Mouse (Mus musculus) frontal cortex, postnatal 25 days (tissue): ENCODE measurements around the gene Cfap20.

Experiments
- DNase-seq, 2 experiments: peaks; one replicate each; pipeline ENCODE4 v3.0.0; 2022; ENCODE audit warnings: low spot score in 2 of 2

Cfap20 gene

DNA sequence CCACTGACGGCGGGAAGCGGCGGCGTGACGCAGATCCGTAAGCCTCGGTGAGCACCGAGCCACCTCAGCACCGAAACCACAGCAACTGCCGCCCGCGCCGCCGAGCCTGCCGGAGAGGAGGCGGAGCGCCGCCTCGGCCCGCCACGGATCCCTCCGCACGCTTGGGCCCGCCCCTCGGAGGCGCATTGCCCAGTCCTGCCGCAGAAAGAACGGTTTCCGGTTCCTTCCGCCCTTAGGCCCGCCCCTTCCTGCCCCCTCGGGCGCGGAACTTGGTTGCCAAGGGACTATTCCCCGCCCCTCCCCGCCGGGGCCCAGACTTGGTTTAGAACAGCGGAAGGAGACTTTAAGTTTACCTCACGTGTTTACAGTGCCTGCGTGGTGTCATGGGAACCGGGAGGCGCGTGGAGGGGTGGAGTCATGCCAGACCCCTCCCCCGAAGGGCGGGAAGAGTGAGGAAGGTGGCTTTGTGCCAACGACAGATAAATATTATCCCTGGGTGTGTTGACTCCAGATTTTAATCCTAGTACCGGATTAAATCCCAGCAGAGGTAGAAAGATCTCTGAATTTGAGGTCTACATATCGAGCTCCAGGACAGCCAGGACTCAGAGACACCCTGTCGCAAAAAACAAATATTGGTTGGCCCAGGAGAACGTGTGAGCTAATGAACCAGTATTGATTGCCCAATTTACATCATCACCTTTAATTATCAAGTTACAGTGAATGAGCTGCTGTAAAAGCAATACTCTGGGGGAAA lies at the start of gene Cfap20:
Gene Cfap20 (minus strand): TSS at position 184 of the 754 bp plus-strand sequence.
- DNase-seq, result peak; percentile 97 to 99

DNA sequence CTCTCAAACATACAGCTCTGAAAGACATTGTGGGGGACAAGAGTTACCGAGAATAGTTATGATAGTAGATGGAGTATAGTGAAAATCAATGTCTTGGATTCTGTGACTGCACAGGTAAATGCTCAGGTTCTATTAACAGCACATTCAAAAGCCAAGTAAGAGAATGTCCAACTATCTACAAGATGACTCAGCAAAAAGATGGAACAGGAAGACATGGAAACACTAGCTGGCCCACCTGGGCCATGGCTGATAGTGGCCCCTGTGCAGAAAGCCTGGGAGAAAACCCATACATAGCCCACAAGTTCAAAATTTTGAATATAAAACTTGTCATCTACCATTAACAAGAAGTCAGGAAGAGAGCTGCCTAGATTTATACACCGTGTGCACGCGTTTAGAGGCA lies 35.3 kb upstream of the Cfap20 start:
- no peak for DNase-seq

DNA sequence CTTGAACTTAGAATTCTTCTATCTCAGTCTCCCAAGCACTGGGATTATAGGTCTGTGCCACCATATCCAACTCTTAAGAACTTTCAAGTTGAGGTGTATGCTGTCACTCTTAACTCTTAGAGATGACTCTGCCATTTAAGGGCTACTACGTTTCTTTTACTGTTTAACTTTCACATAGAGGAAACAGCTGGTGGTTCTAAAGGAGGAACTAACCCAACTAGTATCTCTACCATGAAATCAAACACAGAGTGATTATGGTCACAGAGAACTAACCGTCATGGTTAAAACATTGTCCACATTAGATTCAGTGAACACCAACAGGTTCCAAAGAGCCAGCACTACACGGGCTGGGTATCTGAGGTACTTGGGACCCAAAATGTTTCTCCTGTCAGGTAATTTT lies 34.3 kb upstream of the Cfap20 start:
- no peak for DNase-seq

DNA sequence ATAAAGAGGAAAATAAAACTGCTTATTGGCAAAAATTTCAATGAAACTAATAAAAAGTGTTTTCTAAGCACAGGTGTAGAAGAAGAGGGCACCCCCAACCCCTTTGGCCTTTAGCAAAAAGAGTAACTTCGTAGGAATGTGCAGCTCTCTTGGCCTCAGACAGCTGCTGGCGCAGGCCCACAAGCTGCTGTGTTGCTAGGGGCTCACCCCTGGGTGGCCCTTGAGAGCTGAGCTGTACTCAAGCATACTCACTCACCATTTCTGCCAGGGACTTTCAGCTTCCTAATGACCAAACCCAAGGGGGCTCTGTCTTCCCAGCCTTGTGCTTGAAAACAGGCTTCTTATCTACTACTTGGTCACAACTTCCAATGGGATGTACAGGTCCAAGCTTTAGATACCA lies 31.9 kb upstream of the Cfap20 start:
- no peak for DNase-seq

DNA sequence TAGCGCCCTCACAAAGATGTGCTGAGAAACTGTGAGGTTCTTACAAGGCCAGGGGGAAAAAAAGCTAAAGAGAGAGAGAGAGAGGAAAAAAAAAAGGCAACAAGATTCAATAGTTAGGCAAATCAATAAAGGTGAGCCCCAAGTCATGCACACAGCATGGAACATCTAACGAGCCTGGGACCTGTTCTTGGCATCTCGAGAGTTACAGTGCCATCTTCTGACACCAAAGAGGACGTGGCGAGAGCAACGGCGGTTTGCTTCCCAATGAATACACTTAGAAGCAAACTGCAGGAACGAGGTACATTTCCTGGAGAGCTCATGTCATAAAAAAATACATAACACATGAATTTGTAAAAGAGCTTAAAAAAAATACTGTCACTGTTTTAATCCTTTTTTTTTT lies 17.8 kb upstream of the Cfap20 start:
- no peak for DNase-seq

DNA sequence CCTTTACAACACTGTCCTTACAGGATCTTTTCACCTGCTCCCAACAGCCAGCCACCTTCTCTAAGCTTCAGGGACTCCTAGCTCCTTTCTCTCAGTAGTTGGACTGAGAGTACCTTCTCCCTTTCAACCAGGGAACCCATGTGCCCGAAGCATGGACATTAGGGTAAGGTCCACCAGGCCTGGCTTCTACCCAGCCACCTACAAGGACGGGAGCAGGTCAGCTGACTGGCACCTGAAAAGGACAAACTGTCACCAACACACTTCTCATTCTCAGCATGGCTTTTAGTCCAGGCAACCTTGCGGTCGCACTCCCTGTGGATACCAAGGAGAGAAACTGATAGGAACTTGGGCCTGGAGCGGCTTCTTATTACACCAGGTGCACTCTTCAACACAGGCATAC lies 15.6 kb upstream of the Cfap20 start:
- no peak for DNase-seq

DNA sequence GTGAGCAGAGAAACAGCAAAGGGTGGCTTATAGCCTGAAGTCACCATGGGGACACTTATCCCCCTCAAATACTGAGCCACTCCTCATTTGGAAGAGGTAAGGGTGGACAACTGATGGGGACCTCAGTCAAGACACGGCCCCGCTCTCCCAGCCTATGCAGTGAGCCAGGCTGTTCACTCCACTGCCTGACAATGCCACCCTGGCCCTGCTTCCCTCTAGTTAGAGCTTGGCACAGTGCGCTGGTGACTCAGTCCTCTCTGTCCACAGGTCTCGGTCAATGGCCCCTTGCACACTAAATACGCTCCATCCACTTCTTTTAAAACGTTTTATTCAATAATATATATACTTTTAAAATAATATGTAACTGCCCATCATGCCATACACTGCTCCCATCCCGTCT lies 13.0 kb upstream of the Cfap20 start:
- no peak for DNase-seq

DNA sequence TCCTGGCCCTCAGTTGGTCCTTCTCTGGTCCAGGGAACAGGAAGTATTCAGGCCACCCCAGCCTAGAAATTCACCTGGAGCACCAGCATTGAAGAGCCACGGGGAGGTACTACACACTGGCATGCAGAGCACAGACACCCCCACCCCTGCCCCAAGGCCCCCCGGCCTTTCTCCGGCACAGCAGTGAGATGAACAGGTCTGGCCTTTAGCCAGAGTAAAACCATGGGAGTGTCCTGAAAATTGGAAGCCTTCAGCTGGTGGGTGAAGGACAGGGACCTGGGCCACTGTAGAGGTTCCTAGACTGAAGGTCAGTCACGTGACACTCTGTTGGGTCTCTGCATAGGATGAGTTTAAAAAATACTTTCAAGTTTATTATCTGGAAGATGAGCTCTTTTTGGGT lies 10.4 kb upstream of the Cfap20 start:
- no peak for DNase-seq

DNA sequence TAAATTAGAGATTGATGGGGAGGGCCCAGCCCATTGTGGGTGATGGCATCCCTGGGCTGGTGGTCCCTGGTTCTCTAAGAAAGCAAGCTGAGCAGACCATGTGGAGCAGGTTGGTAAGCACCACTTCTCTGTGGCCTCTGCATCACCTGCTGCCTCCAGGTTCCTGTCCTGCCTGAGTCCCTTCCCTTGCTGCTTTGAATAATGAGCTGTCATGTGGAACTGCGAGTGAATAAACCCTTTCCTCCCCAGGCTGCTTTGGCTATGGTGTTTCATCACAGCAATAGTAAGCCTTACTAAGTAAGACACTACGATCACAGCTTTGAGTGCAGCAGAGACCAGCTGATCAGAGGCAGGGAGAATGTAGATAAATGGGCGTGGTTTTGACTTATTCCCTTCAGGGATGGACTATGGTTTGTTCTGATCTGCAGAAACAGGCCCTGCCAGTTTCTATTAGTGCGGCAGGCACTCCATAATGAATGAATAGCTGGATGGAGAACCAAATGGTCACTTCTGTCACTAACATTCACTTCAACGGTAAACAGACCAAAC lies 6.9 kb upstream of the Cfap20 start:
- DNase-seq, result no peak

DNA sequence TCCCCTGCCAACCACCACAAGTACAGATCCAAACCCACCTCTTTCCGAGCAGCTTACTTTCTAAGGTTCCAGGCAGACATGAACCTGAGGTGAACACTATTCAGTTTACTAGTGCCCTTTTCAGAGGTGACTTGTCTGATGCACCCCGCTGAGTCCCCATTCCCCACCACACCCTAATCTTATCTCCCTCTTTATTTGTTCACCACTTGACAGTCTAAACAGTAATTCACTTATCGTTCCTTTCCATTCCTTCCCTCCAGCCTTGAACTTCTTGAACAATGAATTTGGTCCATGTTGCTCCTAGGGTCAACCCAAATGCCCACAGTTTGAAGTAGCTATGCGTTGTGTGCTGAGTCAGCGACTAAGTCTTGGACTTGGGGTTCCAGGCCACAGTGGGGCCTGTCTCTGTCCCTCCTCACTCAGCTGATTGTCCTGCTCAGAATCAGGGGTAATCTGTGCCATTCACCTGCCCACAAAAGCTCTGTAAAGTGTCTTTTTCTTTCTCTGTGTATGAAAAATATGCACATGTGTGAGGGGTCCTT lies 5.6 kb upstream of the Cfap20 start:
- DNase-seq, result no peak

DNA sequence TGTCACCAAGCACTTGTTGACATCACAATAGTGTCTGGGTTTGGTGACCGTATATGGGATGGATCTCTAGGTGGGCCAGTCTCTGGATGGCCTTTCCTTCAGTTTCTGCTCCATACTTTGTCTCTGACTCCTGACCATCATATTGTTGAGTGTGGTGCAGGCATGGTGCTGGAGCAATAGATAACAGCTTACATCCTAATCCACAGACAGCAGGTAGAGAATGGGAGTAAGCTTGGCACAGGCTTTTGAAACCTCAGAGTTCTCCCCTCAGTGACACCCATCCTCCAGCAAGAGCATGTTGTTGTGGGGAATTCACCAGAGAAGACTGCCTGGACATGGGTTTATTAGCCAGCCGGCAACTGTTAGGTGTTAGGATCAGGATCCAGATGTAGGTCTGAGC lies 4.8 kb upstream of the Cfap20 start:
- no peak for DNase-seq

DNA sequence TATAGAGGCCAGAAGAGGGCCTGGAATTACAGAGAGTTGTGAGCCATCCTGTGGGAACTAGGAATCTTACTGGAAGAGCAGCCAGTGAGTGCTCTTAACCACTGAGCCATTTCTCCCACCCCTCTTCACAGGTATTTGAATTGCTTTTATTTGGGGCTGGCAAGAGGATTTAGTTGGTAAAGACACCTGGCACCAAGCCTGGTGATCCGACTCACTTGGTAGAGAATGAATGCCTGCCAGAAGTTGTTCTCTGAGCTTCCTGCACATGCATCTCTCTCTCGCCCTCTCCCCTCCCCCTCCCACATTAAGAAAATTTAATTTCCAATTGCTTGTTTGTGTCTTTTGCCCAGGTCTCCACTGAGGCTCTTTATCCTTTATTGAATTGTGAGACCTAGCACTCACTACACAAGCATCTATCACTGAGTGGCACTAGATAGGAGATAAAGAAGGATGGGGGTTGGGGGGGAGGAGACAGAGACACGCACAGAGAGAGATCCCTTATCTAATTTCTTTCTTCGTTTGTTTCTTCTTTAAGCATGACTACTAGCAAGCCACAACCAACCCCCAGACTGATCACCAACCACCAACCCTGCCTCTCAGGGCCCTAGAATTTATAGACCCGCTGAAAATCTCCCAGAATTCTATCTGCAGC lies 2.8 kb upstream of the Cfap20 start:
- no peak for DNase-seq

DNA sequence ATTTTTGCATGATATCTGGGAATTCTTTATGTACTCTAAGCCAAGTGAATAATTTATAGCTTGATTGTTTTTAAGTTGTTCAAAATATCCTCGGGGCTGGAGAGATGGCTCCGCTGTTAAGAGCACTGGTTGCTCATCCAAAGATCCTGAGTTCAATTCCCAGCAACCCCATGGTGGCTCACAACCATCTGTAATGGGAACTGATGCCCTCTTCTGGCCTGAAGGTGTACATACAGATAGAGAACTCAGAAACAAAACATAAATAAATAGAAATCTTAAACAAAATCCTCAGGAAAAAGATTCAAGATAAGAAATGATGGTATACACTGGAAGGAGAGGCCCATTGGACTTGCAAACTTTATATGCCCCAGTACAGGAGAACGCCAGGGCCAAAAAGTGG lies 1.3 kb upstream of the Cfap20 start:
- no peak for DNase-seq

DNA sequence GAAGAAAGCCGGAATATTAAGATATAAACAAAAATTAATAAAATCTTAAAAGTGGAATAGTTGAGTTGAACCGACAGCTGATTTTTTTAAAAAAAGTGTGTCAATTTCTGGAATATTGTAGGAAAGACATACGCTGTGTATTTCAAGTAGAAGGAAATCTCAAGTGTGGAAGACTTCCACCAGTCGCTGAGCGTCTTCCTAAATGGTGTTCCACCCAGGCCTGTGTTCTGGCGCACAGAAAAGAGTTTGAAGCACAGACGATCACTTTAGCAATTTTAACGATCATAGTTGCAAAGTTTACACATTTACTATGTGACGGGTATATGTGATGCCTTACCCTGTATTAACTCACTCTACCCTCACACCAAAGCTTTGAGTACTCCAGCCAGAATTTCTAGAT lies 802 bp upstream of the Cfap20 start:
- DNase-seq, result no peak

DNA sequence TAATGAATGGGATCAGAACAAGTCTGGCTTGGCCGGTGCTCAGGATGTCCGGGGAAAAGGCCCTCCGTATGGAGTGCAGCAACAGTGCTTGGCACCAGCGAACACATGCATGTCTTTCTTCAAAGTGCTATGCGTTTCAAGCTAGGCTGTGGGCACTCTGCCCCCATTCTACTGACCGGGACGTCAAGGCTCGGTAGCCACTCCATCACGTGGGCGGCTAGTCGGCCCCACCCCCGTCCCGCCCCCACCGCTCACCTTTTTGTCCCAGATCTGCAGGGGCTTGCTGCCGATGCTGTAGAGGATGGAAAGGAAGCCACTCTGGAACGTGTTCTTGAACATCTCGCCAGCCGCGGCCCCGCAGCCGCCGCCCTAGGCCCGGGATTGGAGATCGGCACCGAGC lies 436 bp downstream of the Cfap20 start:
- DNase-seq, result peak in 1 of 2 experiments; percentile 21

DNA sequence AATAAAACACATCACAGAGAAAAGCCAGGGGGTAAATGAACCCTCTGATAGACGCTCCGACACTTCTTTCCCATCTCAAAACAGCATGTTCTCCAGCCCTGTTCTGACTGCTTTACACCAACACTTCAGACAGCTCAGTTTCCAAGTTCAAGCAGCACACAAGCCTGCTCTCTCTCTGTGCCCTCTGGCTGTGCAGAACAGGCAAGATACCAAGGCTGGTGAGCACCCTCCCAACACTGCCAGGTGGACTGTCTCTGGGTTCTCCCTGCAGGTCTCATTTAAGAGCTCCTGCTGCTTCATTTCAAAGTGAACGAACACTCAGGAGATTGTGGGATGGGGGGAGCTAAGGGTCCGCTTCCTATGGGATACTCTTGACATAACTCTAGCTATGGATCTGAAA lies 1.5 kb downstream of the Cfap20 start:
- DNase-seq, result no peak

DNA sequence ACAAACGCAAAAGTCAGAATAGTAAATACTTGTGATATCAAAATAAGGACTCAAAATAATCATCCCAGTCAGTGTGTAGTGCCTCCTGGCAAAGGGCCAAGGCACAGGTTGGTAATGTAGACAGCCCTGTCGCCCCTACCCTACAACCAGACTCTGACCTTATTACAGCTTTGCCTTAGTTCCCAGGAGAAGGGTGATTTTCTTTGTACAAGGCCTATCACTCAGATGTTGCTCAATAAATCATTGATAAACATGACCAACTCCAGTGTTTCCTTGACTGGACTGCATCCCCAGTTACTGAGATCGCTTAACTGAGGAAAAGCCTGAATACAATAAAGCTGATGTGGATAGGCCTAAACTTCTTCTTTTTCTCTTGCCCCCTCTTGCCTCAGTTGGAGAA lies 2.2 kb downstream of the Cfap20 start:
- no peak for DNase-seq

DNA sequence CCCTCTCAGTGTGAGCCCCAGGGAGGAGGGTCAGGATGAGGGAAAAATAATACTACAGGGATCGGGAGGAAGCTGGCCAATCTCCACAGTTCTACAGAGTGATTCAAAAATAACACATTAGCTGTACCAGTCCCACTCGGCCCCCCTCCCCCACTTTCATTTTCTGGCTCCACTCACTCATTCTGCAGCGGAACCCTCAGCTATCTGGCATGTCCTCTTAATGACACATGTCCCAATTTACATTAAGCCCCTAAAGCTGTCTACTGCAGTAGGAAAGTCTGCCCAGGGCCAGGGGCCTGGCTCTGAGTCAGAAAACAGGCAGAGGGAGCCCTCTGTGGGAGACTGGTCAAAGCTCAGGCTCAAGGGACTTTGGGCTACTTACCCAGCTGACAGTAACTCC lies 4.7 kb downstream of the Cfap20 start:
- DNase-seq, result peak in 1 of 2 experiments; percentile 37

DNA sequence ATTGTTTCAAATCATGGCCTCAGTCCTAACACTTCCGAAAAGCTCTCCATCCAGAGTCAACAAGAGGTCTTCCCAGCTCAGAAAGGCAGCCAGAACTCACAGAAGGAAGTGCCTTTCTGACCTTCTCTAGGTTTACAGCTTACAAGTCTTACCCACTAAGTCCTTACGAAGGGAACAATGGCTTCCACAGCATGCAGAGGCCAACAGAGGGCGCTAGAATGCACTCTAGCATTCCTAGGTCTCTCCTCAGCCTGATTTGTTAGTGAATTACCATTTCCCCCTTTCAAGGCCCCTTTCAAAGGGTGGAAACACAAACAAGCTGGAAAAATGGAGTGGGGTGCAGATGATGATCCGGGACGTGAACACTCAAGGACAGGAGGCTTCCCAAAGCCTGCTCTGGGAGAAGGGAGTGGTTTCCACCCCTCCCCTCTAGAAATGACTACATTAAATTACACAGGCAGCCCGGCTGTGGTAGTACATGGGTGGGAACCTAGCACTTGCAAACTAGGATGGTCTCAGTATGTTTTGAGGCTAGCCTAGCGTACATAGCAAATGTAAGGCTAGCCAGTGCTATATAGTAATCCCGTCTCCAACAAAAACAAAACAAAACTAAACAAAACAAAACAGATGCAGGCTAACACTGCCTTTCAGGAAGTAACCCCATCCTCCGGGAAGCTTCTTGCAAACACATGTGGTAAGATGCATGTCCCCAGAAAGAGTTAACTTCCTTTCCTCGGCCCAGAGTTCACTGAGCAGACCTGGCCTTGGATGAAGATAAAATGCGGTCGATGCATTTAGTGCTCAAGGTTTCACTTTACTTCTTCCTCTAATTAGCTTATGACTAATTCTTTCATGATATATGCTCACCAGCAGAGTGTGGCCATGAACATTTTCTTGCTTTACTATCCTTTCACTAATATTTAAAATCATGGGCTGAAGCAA lies 6.8 kb downstream of the Cfap20 start:
- DNase-seq, result peak; percentile 46

DNA sequence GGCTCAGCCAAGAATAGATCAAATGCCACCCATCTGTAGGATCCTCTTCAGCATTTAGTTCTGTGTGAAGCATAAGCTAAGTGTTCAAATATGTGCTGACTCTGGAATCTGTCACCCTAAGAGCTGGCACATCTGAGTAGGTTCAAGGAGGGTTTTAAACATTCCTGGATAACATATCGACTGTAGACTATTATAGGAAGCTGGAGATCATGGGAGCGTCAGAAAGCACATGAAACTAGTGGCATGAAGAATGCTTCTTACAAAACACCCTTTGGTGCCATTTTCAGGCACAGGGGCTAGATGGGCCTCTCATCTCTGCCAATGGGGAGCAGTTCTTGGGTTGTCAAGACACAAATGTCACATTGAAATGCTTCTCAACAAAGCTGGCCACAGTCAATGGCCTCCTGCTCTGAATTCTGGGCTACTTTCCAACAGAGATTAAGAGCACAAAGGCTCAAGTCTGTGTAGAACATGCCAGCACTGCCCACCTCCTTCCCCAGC lies 7.8 kb downstream of the Cfap20 start:
- DNase-seq, result peak in 1 of 2 experiments; percentile 11

DNA sequence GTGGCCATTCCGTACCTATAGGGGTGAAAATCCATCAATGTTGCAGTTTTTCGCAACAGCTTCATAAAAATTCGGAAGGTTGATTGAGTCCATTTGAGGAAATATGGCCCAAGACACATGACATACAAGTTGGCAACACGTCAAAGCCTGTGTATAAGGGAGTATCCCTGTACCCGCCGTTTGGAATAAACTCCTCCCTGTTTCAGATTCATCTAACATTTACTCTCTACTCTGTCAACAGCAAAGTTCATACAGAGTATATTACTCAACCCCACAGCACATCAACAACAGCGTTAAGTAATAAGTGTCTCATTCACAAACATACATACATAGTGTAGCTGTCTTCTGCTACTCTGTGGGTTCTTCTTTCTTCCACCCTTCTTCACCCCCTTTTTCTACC lies 10.0 kb downstream of the Cfap20 start:
- no peak for DNase-seq
